Mouse (Mus musculus) embryonic fibroblast, embryonic 13.5 days (primary cell): ENCODE data around the gene Jmjd1c.

Source experiments
- CTCF ChIP-seq: IDR thresholded peaks from 2 replicates; pipeline ENCODE4 v1.5.1; 2011; ENCODE audit warnings: mild to moderate bottlenecking, control low read depth, low read length, moderate library complexity, borderline replicate concordance; ENCODE audit not compliant: insufficient read depth
- POLR2A ChIP-seq: IDR thresholded peaks from 2 replicates; pipeline ENCODE4 v1.6.1; 2011; ENCODE audit warnings: low read depth, mild to moderate bottlenecking, control low read depth, low read length, moderate library complexity

DNA sequence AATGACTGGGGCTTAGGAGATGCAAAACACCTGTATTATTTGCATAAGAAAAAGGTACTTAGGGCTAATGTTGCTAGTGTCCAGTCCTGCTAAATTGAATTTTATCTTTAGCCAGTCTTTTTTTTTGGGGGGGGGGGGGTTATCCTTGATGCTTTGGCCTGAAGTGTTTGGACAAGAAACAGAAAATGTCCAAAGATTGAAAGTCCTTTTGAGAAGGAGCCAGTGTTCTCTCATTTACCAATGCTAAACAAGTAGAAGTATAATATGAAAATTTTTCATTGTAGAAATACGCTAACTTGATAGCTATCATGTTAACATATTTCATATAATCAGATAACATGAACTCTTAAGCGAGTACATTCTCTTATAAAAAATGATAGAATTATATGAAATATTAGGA, 92.0 kb downstream of the Jmjd1c start:
- TF ChIP-seq CTCF (no peak), POLR2A (no peak)
